Mouse (Mus musculus) frontal cortex, postnatal 10 days (tissue): ENCODE measurements around the gene Dab2ip.
A peak's percentile ranks its signal among the peaks of the same experiment; 100 is the strongest.

Experiments used
- DNase-seq, 2 experiments: peaks; one replicate each; pipeline ENCODE4 v3.0.0; 2022; ENCODE audit warnings: low spot score in 2 of 2, mixed read lengths in 1 of 2

The Dab2ip gene

GRCm38 (mm10) chr2:35715485-35715884 lies 157.4 kb downstream of the Dab2ip start:
- DNase-seq, result no peak

DNA sequence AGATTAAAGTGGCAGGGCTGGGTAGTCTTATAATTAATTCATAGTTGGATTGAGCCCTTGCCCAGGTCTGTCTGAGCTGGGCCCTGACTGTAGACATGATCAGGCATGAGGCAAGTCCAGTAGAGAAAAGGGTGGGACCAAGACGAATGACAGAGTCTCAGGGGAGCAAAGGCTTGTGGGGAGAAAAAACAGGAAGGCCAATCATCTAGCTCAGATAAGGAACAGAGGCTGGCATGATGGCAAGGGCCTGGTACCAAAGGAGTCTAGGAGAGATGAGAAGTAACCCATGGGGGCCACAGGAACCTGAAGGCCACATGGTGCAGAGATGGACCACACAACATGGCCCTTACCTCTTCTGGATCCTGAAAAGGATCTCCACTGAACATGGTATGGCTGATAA lies 158.1 kb downstream of the Dab2ip start:
- DNase-seq, result no peak

DNA sequence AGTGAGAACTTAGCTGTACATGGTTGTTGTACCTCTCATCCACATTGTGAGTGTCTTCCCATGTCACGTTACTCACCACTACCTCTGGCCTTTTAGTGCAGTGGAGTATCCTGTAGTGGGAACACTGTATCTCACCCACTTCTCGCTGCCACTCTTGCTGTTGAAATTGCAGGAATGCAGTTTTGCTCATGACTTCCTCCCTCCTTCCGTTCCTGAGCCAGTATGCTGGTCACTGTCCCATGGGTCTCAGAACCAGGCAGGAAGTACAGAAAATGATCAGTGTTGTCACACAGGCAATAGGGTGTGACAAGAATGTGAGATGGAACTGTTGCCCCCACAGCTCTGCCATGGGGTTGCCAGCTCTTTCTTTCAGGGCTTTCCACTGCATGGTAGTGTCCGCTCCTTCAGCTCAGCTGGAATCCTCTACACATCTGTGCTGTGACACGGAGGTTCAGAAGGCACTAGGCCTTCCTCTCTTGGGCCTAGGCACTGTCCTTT lies 160.0 kb downstream of the Dab2ip start:
- DNase-seq, result no peak

- no peak for DNase-seq
Observed at GRCm38 (mm10) chr2:35718662-35719061, 160.6 kb downstream of the Dab2ip start.

DNA sequence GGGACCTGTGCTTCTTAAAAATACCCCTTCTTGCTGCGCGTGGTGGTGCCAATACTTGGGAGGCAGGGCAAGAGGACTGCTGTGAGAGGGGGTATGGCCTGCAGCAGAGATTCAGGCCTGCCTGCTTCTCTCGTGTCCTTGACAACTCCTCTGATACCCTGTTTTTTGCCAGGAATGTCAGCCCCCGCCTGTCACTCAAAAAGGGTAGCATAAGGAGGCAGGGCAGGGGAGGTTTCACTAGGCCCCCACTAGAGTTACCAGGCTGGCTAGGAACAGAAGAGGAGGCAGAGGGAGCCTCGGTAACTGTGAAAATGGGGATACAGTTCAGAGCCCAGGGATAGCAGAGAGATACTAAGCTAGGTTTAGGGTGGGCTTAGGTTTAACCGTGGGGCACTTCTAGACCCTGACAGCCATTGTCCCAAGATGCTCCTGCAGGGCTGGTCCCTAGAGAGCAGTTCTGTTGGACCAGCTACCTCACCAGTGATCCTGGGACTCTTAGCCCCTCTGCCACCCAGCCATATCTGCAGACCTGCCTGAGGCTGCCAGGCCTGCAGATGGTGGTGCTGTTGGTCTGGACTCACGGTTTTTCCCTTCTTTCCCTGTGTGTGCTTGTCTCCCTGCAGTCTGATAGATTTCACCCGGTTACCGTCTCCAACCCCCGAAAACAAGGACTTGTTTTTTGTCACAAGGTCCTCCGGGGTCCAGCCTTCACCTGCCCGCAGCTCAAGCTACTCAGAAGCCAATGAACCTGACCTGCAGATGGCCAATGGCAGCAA lies 161.4 kb downstream of the Dab2ip start:
- DNase-seq, result no peak

DNA sequence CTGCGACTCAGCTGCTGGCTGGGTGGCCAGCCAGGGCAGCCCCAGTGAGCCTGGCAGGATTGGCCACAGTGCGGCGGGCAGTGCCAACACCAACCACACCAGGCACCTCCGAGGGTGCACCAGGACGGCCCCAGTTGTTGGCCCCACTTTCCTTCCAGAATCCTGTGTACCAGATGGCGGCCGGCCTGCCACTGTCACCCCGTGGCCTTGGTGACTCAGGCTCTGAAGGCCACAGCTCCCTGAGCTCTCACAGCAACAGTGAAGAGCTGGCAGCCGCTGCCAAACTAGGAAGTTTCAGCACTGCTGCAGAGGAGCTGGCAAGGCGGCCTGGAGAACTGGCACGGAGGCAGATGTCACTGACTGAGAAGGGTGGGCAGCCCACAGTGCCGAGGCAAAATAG lies 162.0 kb downstream of the Dab2ip start:
- DNase-seq, result no peak

- no peak for DNase-seq
Observed at GRCm38 (mm10) chr2:35720550-35720949, 162.5 kb downstream of the Dab2ip start.

- DNase-seq, result no peak
Observed at GRCm38 (mm10) chr2:35720956-35721355, 162.9 kb downstream of the Dab2ip start.

DNA sequence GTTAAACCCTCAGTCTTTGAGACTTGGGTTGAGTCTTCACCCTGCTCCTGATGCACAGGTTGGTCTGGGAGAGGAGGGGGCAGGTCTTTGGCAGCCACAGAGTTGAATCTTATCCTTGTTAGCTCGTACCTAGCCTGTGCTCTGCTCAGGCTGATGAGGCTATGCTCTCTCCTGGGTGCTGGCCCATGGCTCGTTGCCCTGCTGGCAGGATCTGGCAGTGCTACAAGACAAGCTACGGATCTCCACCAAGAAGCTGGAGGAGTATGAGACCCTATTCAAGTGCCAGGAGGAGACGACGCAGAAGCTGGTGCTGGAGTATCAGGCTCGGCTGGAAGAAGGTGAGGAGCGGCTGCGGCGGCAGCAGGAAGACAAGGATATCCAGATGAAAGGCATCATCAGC lies 164.8 kb downstream of the Dab2ip start:
- no peak for DNase-seq

DNA sequence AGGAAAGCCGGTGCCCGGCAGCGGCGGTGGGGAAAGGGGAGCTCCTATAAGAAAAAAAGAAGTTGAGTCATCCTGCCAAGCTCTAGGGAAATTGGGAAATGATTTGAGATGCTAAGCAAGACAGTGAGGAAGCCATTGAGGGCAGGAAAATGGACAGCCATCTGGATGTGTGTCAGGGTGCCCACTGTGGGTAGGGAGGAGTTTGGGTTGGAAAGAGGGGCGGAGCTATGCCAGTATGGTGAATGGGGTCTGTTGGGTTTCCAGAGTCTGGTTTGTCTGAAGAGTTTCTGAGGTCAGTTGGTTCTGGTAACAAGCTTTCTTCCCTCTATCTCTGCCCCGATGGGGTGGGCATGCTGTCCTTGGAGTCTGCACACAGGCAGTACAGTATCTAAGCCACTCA lies 165.2 kb downstream of the Dab2ip start:
- DNase-seq, result no peak

GRCm38 (mm10) chr2:35723691-35724090 lies 165.6 kb downstream of the Dab2ip start:
- DNase-seq, result no peak

- no peak for DNase-seq
Observed at GRCm38 (mm10) chr2:35728633-35729032, 170.6 kb downstream of the Dab2ip start.

GRCm38 (mm10) chr2:35729077-35730065 lies 171.3 kb downstream of the Dab2ip start:
- no peak for DNase-seq

DNA sequence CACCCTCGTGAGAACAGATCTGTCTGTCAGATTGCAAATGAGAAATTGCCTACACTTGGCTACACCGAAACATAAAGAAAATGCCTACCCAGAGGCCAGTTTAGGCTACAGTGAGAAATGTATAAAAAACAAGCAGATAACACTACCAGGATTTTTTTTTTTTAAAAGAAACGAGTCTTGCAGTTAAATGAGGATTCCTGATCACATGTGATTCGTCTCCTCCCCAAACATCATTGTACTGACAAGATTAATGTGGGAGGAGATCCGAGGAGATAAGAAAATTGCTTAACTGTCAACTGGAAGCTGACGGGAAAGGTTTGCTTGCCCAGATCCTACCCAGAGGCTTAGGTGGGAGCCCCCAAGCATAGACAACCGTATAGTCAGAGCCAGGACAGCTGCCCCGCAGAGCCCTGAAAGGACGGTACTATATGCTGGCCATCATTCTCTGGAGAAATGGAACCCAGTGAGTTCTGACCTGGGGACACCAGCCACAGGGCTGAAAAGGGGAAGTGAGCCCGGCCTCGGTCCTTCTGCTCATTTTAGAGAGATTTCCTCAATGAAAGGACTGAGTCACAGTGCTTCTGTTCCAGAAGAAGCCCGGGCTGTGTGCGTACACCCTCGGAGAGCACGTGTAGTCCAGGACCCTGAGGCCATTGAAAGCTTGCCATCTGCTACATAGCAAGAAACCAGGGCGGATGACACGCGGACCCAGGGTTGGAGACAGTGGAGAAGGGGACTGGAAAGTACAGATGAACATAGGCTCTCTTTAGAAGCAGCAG lies 173.8 kb downstream of the Dab2ip start:
- no peak for DNase-seq

DNA sequence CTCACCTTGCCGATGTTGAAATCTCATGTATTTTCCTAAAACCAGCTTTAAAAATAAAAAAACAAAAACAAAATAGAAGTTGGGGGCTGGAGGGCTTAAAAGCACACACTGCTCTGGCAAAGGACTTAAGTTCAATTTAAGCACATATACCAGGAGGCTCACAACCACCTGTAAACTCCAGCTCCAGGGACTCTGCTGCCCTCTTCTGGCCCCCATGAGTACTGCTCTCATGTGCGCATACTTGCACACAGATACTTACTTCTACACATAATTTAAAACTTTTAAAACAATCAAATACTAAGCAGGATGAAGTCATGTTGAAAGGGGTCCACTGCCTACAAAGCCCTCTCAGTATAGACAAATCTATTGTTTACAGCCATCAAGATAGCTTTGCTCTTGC lies 176.9 kb downstream of the Dab2ip start:
- DNase-seq, result no peak

DNA sequence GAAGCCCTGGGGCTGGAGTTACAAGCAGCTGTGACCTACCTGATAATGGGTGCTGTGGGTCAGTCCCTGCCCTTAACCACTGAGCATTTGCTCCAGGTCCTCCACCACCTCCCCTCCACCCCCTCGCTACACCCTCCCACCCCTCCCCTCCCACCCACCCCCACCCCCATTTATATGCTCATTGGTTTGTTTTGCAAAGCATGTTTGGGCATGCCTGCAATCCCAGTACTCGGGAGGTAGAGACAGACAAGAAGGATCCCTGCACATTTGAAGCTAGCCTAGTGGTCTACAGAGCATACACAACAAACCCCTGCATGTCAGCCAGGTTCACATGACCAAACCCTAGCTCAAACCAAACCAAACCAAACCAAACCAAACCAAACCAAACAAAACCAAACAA lies 178.0 kb downstream of the Dab2ip start:
- DNase-seq, result no peak

DNA sequence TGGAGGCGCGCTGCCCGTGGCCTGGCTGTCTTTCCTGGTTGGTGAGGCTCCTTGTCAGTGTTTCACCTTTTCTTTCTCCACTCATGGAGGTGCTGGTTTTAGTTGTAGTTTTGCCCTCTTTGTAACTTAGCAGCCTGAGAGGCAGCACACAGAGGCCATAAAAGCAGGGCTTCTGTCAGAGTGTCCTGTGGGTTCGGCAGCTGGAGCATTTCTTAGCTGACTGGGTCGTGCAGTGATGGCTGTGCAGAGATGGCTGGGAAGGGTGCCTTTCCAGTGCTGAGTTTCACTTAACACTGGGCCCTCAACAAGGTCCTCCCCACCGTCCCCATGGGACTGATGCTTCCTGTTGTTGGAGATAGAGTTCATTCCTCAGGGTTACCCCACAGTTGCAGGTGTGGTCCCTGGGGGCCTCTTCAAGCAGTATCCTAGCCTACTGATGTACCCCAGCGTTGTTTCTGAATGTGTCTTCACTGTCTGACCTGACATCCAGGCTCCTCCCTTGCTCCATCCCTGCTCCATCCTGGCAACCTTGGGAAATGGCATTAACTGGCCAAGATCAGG lies 179.5 kb downstream of the Dab2ip start:
- DNase-seq, result no peak

DNA sequence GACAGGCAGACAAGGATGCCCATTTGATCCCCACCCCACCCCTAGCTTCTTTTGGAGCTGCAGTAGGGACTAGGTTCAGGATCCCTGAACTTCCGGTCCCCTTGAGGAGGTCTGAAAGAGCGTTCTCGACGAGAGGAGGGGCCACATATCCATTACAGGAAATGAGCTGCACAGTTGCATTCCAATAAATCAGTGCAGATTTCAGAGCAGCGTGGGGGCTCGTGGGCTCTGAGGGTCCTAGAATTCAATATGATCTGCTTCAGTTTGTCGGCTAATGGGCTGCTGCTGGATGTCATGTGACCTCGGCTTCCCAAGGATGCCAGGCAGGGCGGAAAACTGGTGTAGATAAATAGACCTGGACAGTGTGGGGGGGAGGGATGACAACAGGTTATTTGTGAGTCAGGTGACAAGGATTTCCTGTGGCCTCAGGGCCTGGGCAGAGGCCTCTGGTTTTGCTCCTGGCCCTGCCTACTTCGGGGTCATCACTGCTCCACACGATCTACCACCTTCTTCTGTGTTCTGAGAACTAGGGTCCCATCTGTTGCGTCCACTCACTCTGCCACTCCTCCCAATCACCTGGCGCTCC lies 181.7 kb downstream of the Dab2ip start:
- no peak for DNase-seq

DNA sequence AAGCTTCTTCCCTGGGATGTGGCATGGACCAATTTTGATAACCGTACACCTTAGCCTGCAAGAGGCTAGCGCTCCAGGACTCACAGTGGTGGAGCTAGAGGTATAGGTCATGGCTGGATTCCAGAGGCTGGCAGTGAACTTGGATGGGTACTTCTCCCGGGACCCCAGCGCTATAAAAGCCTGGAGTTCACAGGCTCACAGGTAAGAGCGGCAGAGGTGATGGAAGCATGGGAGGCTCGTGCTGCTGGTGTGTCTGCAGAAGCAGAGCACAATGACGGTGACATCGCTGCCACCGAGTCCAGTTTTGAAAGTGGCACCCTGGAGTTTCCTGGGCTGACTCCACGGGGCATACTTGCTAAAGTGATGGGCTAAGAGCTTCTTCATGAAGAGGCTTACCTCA lies 187.8 kb downstream of the Dab2ip start:
- DNase-seq, result no peak

DNA sequence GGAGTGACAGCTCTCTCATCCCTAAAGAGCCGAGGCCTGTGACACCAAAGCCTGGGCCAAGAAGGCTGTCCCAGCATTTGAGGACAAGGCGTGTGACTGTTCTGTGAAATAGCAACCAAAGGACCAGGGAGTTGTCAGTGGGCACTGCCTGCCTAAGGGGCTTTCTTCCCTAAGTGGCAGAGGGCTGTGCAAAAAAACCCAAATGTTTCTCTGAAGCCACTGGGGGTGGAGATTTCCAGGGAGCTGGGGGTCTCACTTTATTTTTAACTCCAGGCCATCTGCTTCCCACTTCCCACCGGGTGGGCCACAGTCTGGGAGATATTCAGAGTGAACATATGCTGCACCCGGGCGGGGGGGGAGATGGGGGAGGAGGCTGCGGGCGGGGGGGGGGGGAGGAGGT lies 188.6 kb downstream of the Dab2ip start:
- peak in 1 of 2 experiments; percentile 54 for DNase-seq

GRCm38 (mm10) chr2:35747371-35748035 lies 189.4 kb downstream of the Dab2ip start:
- no peak for DNase-seq
